9 mouse cellular contexts compared by ENCODE assay signal in genomic region chr10:8884565-8884964, GRCm38 (mm10). TPM values are rescaled to one million over a fixed set of nuclear protein-coding genes. Genes with fewer than 3 reads are reported as not detected.
A peak's percentile ranks its signal among the peaks of the same experiment; 100 is the strongest.
DNase-seq lines count a peak whose midpoint lies in the region; ATAC-seq and TF ChIP-seq lines count a peak whose summit lies in the region.
"Had no signal": no experiment of that assay in that cellular context is flagged by ENCODE, and none has a peak within 500 bp of the region (broad histone marks: within the 10 kb centered on the region; RNA-seq: fewer than 3 reads in every experiment).

No protein-coding gene starts in this region.

- H3K4me3 ChIP-seq in kidney, adult 2 months (ENCODE audit: insufficient read depth, low read depth, low read length) = peak overlapping the region; percentile 22; the same call in 1 of the 2 replicates
- H3K4me3 ChIP-seq in embryonic facial prominence, embryonic 11.5 days (ENCODE audit: low read depth, low read length) = no peak overlapping the region; the same call in 1 of the 2 replicates
- H3K4me3 ChIP-seq in hindbrain, embryonic 16.5 days (ENCODE audit: low read length) = 0 out of 2 replicates have a peak overlapping the region, but pooled peaks have one; percentile 1
- H3K4me3 ChIP-seq in midbrain, embryonic 13.5 days (replicated peaks) = peak overlapping the region; percentile 73

- 49% methylated on average over 5 of the region's 5 CpGs for WGBS in kidney, adult 2 months
- WGBS in embryonic facial prominence, embryonic 11.5 days = 34% methylated on average over 5 of the region's 5 CpGs
- WGBS in hindbrain, embryonic 16.5 days = 53% methylated on average over 5 of the region's 5 CpGs
- WGBS in midbrain, embryonic 13.5 days = 33% methylated on average over 5 of the region's 5 CpGs

- no peaks in the 10 kb centered on the region for H3K27me3 ChIP-seq in kidney, adult 2 months (replicated peaks; ENCODE audit: control insufficient read depth, insufficient read depth, low read length)
- H3K27me3 ChIP-seq in embryonic facial prominence, embryonic 11.5 days (ENCODE audit: control insufficient read depth, insufficient read depth, low read length) = no peaks in the 10 kb centered on the region
- H3K27me3 ChIP-seq in hindbrain, embryonic 16.5 days (replicated peaks; ENCODE audit: control insufficient read depth, insufficient read depth, low read length) = no peaks in the 10 kb centered on the region
- peaks cover 14% of the 10 kb centered on the region; the same call in 1 of the 2 replicates for H3K27me3 ChIP-seq in midbrain, embryonic 13.5 days

- peaks cover 7% of the 10 kb centered on the region for H3K4me1 ChIP-seq in kidney, adult 2 months (ENCODE audit: control insufficient read depth, insufficient read depth, low read length)
- H3K4me1 ChIP-seq in embryonic facial prominence, embryonic 11.5 days (ENCODE audit: control insufficient read depth, insufficient read depth, low read length) = peaks cover 3% of the 10 kb centered on the region; the same call in 1 of the 2 replicates
- peaks cover 7% of the 10 kb centered on the region for H3K4me1 ChIP-seq in hindbrain, embryonic 16.5 days (ENCODE audit: control insufficient read depth, insufficient read depth, low read depth, low read length)
- peaks cover 39% of the 10 kb centered on the region for H3K4me1 ChIP-seq in midbrain, embryonic 13.5 days (replicated peaks)

- no peaks in the 10 kb centered on the region for H3K36me3 ChIP-seq in kidney, adult 2 months (ENCODE audit: control insufficient read depth, insufficient read depth, low read length)
- H3K36me3 ChIP-seq in embryonic facial prominence, embryonic 11.5 days (replicated peaks; ENCODE audit: control insufficient read depth, insufficient read depth, low read depth, low read length) = no peaks in the 10 kb centered on the region
- no peaks in the 10 kb centered on the region for H3K36me3 ChIP-seq in hindbrain, embryonic 16.5 days (ENCODE audit: control insufficient read depth, insufficient read depth, low read length)
- H3K36me3 ChIP-seq in midbrain, embryonic 13.5 days = no peaks in the 10 kb centered on the region

- peak overlapping the region; percentile 52 for H3K27ac ChIP-seq in kidney, adult 2 months (ENCODE audit: insufficient read depth, low read depth, low read length)
- no peak overlapping the region for H3K27ac ChIP-seq in embryonic facial prominence, embryonic 11.5 days (replicated peaks; ENCODE audit: low read depth, low read length)
- H3K27ac ChIP-seq in hindbrain, embryonic 16.5 days (ENCODE audit: low read depth, low read length) = no peak overlapping the region
- no peak overlapping the region for H3K27ac ChIP-seq in midbrain, embryonic 13.5 days

- TF ChIP-seq POLR2A in kidney, adult 2 months (IDR thresholded peaks at IDR 0.05; ENCODE audit: low read depth, low read length) = no peak

- no peak for TF ChIP-seq CTCF in kidney, adult 2 months (conservative IDR thresholded peaks at IDR 0.05; ENCODE audit: insufficient read depth, insufficient read length, low read depth, low read length)

- H3K9ac ChIP-seq in embryonic facial prominence, embryonic 11.5 days (replicated peaks; ENCODE audit: low read length) = no peak overlapping the region
- H3K9ac ChIP-seq in hindbrain, embryonic 16.5 days (ENCODE audit: low read depth, low read length) = no peak overlapping the region
- H3K9ac ChIP-seq in midbrain, embryonic 13.5 days (replicated peaks) = no peak overlapping the region

- H3K9me3 ChIP-seq in embryonic facial prominence, embryonic 11.5 days (replicated peaks; ENCODE audit: control insufficient read depth, low read length) = no peaks in the 10 kb centered on the region
- H3K9me3 ChIP-seq in hindbrain, embryonic 16.5 days (ENCODE audit: control insufficient read depth, low read length) = no peaks in the 10 kb centered on the region
- H3K9me3 ChIP-seq in midbrain, embryonic 13.5 days = no peaks in the 10 kb centered on the region

- no peak for DNase-seq in kidney, adult 2 months
- DNase-seq in kidney, postnatal 14 days = no peak
- DNase-seq in embryonic facial prominence, embryonic 11.5 days (ENCODE audit: low spot score) = no peak
- no peak for DNase-seq in right cerebral cortex, adult 2 months (ENCODE audit: low spot score in 2 of 2)
- no peak for DNase-seq in adrenal gland, postnatal 10 days
- no peak for DNase-seq in ovary, postnatal 10 days (ENCODE audit: low spot score)
- DNase-seq: cerebellum, adult 8-10 months had no signal

- H3K4me2 ChIP-seq in embryonic facial prominence, embryonic 11.5 days (ENCODE audit: low read depth, low read length) = peak overlapping the region; percentile 8; the same call in 1 of the 2 replicates
- peak overlapping the region; percentile 97 for H3K4me2 ChIP-seq in hindbrain, embryonic 16.5 days (ENCODE audit: low read length)
- peak overlapping the region; percentile 95 for H3K4me2 ChIP-seq in midbrain, embryonic 13.5 days (replicated peaks)

- ATAC-seq in embryonic facial prominence, embryonic 11.5 days (replicated peaks; ENCODE audit: insufficient number of reproducible peaks, low FRiP score, low TSS enrichment, low read depth) = no peak
- ATAC-seq in hindbrain, embryonic 16.5 days = no peak
- no peak for ATAC-seq in midbrain, embryonic 13.5 days

RNA-seq across cellular contexts. Expression of gene Sash1, which starts 1.3 kb away (rescaled TPM):
- 13.5 and 14.5 TPM in 2 replicates for polyA plus RNA-seq in kidney, adult 2 months (2012; rRNA removed)
- polyA plus RNA-seq in embryonic facial prominence, embryonic 11.5 days (2014; fragmentation: Nextera tagmentation; extraction: Ambion mirVana) = 3.3 and 3.9 TPM in 2 replicates
- 2.7 and 4.2 TPM in 2 replicates for polyA plus RNA-seq in hindbrain, embryonic 16.5 days (2015; fragmentation: Nextera tagmentation; extraction: Ambion mirVana)
- polyA plus RNA-seq in midbrain, embryonic 13.5 days (2015; fragmentation: Nextera tagmentation; extraction: Ambion mirVana) = 3.2 and 4.5 TPM in 2 replicates
- total RNA-seq in adrenal gland, postnatal 10 days (2021) = 10 to 100 TPM; 47.7 to 50.6 TPM

Comparison
In these comparisons a context has a peak if more than half of its experiments do, and no peak if none do; other contexts are left out.
1. H3K4me2 ChIP-seq: peak in every context shown above with its lines; median percentile 97 in hindbrain, embryonic 16.5 days; 95 in midbrain, embryonic 13.5 days; 8 in embryonic facial prominence, embryonic 11.5 days.